Mouse (Mus musculus): ENCODE data around the gene Akt1s1.

GRCm38 (mm10) chr7:44819863-44820262 lies 28.9 kb upstream of the Akt1s1 start:
- TF ChIP-seq CTCF (IDR thresholded peaks at IDR 0.05; ENCODE audit: low read depth), result no peak
- TF ChIP-seq EP300 (optimal IDR thresholded peaks at IDR 0.05), result no peak
